In the genomic region with DNA sequence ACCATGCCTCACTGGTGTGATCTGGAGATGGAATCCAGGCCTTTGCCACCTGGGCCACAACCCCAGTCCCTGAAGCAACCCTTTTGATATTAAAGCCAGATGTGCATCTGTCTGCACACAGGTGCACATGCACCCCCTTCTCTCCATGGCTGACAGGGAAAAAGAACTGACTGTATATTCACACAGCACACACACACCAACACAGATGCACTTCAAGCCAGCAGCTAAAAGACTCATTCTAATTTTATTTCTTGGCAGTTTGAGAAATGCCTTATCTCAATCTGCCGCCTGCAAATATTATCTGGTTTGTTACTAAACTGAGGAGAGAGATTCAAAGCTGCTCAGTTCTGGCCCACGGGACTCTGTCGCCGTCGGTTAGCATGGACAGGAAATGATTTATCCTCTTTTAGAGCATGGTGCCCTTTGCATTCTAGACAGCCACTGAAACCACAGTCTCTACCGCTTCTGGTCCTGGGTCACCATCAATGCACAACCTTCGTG, we compare ENCODE assay signal across 10 mouse cellular contexts.
DNase-seq lines count a peak whose midpoint lies in the region; ATAC-seq and TF ChIP-seq lines count a peak whose summit lies in the region.
"Had no signal": no experiment of that assay in that cellular context is flagged by ENCODE, and none has a peak within 500 bp of the region (broad histone marks: within the 10 kb centered on the region; RNA-seq: fewer than 3 reads in every experiment).

No protein-coding gene starts in this region.

- no peak for TF ChIP-seq CTCF in gastrocnemius, adult 2 months (IDR thresholded peaks at IDR 0.05)

- intact Hi-C loops in gastrocnemius, adult 2 months (cut with DNase I), result no loop called here

- no peak overlapping the region for H3K9ac ChIP-seq in liver, embryonic 13.5 days
- H3K9ac ChIP-seq: hindbrain, embryonic 13.5 days had no signal

- no peak overlapping the region for H3K4me3 ChIP-seq in embryonic facial prominence, embryonic 10.5 days
- no peak overlapping the region for H3K4me3 ChIP-seq in liver, embryonic 13.5 days (replicated peaks)
- no peak overlapping the region for H3K4me3 ChIP-seq in gastrocnemius, adult 2 months
- H3K4me3 ChIP-seq: hindbrain, embryonic 13.5 days had no signal

- H3K36me3 ChIP-seq in embryonic facial prominence, embryonic 10.5 days (replicated peaks), result peaks cover 30% of the 10 kb centered on the region
- H3K36me3 ChIP-seq in liver, embryonic 13.5 days, result peaks cover 7% of the 10 kb centered on the region

- no peaks in the 10 kb centered on the region for H3K27me3 ChIP-seq in embryonic facial prominence, embryonic 10.5 days (replicated peaks; ENCODE audit: low read depth, poor library complexity, severe bottlenecking)
- no peaks in the 10 kb centered on the region for H3K27me3 ChIP-seq in liver, embryonic 13.5 days
- H3K27me3 ChIP-seq: hindbrain, embryonic 13.5 days had no signal

- H3K4me2 ChIP-seq in liver, embryonic 13.5 days, result no peak overlapping the region
- H3K4me2 ChIP-seq: hindbrain, embryonic 13.5 days had no signal

- DNase-seq in layer of hippocampus, adult 9-11 months, result peak; percentile 33
- DNase-seq in layer of hippocampus, adult 8-10 months (ENCODE audit: low spot score in 2 of 2), result no peak
- DNase-seq in embryonic facial prominence, embryonic 10.5 days (ENCODE audit: low spot score), result peak; percentile 46
- DNase-seq in liver, embryonic 13.5 days, result no peak
- peak; percentile 46 to 71 for DNase-seq in thymus, postnatal 36 days
- DNase-seq in gastrocnemius, adult 2 months, result no peak
- DNase-seq in right cerebral cortex, postnatal 4 days, result no peak
- DNase-seq: adrenal gland, adult 2 months had no signal

- peaks cover 34% of the 10 kb centered on the region for H3K4me1 ChIP-seq in embryonic facial prominence, embryonic 10.5 days
- H3K4me1 ChIP-seq in liver, embryonic 13.5 days (replicated peaks), result peaks cover 34% of the 10 kb centered on the region

- H3K27ac ChIP-seq in embryonic facial prominence, embryonic 10.5 days (replicated peaks), result no peak overlapping the region
- H3K27ac ChIP-seq in liver, embryonic 13.5 days, result no peak overlapping the region
- no peak overlapping the region for H3K27ac ChIP-seq in gastrocnemius, adult 2 months
- H3K27ac ChIP-seq: hindbrain, embryonic 13.5 days; macrophage had no signal

- peaks cover 7% of the 10 kb centered on the region; the same call in 1 of the 2 replicates for H3K9me3 ChIP-seq in embryonic facial prominence, embryonic 10.5 days
- peaks cover 7% of the 10 kb centered on the region; the same call in 1 of the 2 replicates for H3K9me3 ChIP-seq in liver, embryonic 13.5 days (replicated peaks)

- WGBS in embryonic facial prominence, embryonic 10.5 days, result 54% methylated on average over 7 of the region's 7 CpGs
- WGBS in liver, embryonic 13.5 days (ENCODE audit: insufficient replicate concordance), result 16% methylated on average over 7 of the region's 7 CpGs

- 0 out of 2 replicates have a peak, but pooled peaks have one; percentile 20 for ATAC-seq in liver, embryonic 13.5 days (ENCODE audit: low read depth)

Comparison
In these comparisons a context has a peak if more than half of its experiments do, and no peak if none do; other contexts are left out.
1. DNase-seq: peak in layer of hippocampus, adult 9-11 months (single experiment), embryonic facial prominence, embryonic 10.5 days (single experiment) and thymus, postnatal 36 days (2 of 2); none in layer of hippocampus, adult 8-10 months (0 of 2), liver, embryonic 13.5 days (single experiment), gastrocnemius, adult 2 months (single experiment) and right cerebral cortex, postnatal 4 days (single experiment).